Mouse (Mus musculus) hematopoietic multipotent progenitor cell, adult 10-12 weeks (in vitro differentiated cells): ENCODE data around the gene Bnip1. TPM values are rescaled to one million over a fixed set of nuclear protein-coding genes. Genes with fewer than 3 reads are reported as not detected.

Experiments used
- polyA plus RNA-seq: library from polyadenylated mRNA; stranded (reverse); fragments of >175 nt; gene quantifications from 2 replicates; pipeline ENCODE4 v1.2.3, GENCODE M21; 2012; ENCODE audit warnings: low replicate concordance

The Bnip1 gene
- polyA plus RNA-seq, result 25.4 and 35.8 TPM in 2 replicates

GRCm38 (mm10) chr17:26780750-26781571, at the start of gene Bnip1:
Bnip1 (plus strand) TSS chr17:26781066.

Other genes starting within 250 kb of the Bnip1 start
- 10.0 and 21.0 TPM in 2 replicates for gene Ergic1, start 219.6 kb upstream of the Bnip1 start, polyA plus RNA-seq
- gene Dusp1, start 218.9 kb upstream of the Bnip1 start, polyA plus RNA-seq, result 37.3 and 169 TPM in 2 replicates
- 19.6 and 33.0 TPM in 2 replicates for gene Atp6v0e, start 117.8 kb upstream of the Bnip1 start, polyA plus RNA-seq
- 4.1 and 10.7 TPM in 2 replicates for gene Crebrf, start 65.4 kb upstream of the Bnip1 start, polyA plus RNA-seq
- 0.53 and 1.3 TPM in 2 replicates for gene Nkx2-5, start 63.9 kb downstream of the Bnip1 start, polyA plus RNA-seq
- 7.0 and 12.9 TPM in 2 replicates for gene Kifc5b, start 136.0 kb downstream of the Bnip1 start, polyA plus RNA-seq
- 397 and 1,097 TPM in 2 replicates for gene Phf1, start 152.0 kb downstream of the Bnip1 start, polyA plus RNA-seq
- gene Cuta, start 158.5 kb downstream of the Bnip1 start, polyA plus RNA-seq, result 223 and 274 TPM in 2 replicates
- 3.4 and 4.3 TPM in 2 replicates for gene Syngap1, start 160.2 kb downstream of the Bnip1 start, polyA plus RNA-seq
- 12.2 and 19.1 TPM in 2 replicates for gene Zbtb9, start 192.1 kb downstream of the Bnip1 start, polyA plus RNA-seq
- 108 and 139 TPM in 2 replicates for gene Bak1, start 247.9 kb downstream of the Bnip1 start, polyA plus RNA-seq